Mouse (Mus musculus): ENCODE data around the gene Sort1.

The Sort1 gene

GRCm38 (mm10) chr3:108384425-108384824, 100.5 kb downstream of the Sort1 start:
- no peak for DNase-seq

- no peak for DNase-seq
Observed at GRCm38 (mm10) chr3:108386186-108386585, 102.3 kb downstream of the Sort1 start.

- DNase-seq: peak; percentile 94
Observed at GRCm38 (mm10) chr3:108389111-108389545, 105.2 kb downstream of the Sort1 start.

- DNase-seq: no peak
Observed at GRCm38 (mm10) chr3:108392299-108392698, 108.4 kb downstream of the Sort1 start.

- DNase-seq: no peak
Observed at GRCm38 (mm10) chr3:108392793-108393192, 108.9 kb downstream of the Sort1 start.

- DNase-seq: peak; percentile 18
Observed at GRCm38 (mm10) chr3:108398281-108398680, 114.4 kb downstream of the Sort1 start.

GRCm38 (mm10) chr3:108400442-108400841, 116.6 kb downstream of the Sort1 start:
- peak; percentile 56 for DNase-seq

- DNase-seq: peak; percentile 97
Observed at GRCm38 (mm10) chr3:108401692-108402527, 118.0 kb downstream of the Sort1 start.

GRCm38 (mm10) chr3:108402528-108402920, 118.6 kb downstream of the Sort1 start:
- peak; percentile 65 for DNase-seq

- peak; percentile 48 for DNase-seq
Observed at GRCm38 (mm10) chr3:108405536-108406305, 121.8 kb downstream of the Sort1 start.

GRCm38 (mm10) chr3:108406306-108406885, 122.5 kb downstream of the Sort1 start:
- no peak for DNase-seq

GRCm38 (mm10) chr3:108408517-108409008, 124.7 kb downstream of the Sort1 start:
- DNase-seq: no peak

- peak; percentile 62 for DNase-seq
Observed at GRCm38 (mm10) chr3:108409656-108410358, 125.9 kb downstream of the Sort1 start.

- peak; percentile 49 for DNase-seq
Observed at GRCm38 (mm10) chr3:108410359-108410714, 126.5 kb downstream of the Sort1 start.

All from cerebellum, adult 9-11 months (tissue).